ENCODE assay signal across 15 mouse cellular contexts in the genomic region with DNA sequence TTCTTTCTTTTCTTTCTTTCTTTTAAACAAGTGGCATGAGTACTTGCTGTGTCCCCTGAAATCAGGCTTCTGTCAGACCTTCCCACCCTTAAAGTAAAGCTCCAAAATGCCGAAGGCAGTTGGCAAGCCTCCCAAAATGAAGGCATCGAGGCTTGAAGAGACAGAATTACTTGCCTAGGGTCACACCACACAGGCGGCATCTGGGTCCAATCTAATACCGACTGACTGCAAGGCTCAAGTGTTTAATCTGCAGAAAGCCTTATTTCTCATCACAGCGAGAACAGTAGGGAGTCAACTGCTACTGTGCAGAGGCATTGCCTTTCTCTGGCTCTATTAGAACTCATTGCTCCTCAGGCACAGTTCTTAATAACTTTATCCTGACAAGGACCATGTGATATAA. TPM values are rescaled to one million over a fixed set of nuclear protein-coding genes. Genes with fewer than 3 reads are reported as not detected.
DNase-seq lines count a peak whose midpoint lies in the region; ATAC-seq and TF ChIP-seq lines count a peak whose summit lies in the region.
"Had no signal": no experiment of that assay in that cellular context is flagged by ENCODE, and none has a peak within 500 bp of the region (broad histone marks: within the 10 kb centered on the region; RNA-seq: fewer than 3 reads in every experiment).

No protein-coding gene starts in this region.

- no peak overlapping the region for H3K27ac ChIP-seq in forebrain, embryonic 15.5 days (replicated peaks)
- H3K27ac ChIP-seq in neural tube, embryonic 14.5 days (ENCODE audit: low read depth, low read length) = no peak overlapping the region
- no peak overlapping the region for H3K27ac ChIP-seq in layer of hippocampus, adult 2 months
- no peak overlapping the region for H3K27ac ChIP-seq in kidney, embryonic 15.5 days
- H3K27ac ChIP-seq: lung, embryonic 15.5 days had no signal

- peak; percentile 11 for DNase-seq in embryo, embryonic 10.5 days (ENCODE audit: low spot score)
- DNase-seq in embryo, embryonic 9.5 days (ENCODE audit: extremely low spot score) = no peak
- DNase-seq in left cerebral cortex, postnatal 4 days = peak; percentile 82
- DNase-seq in left cerebral cortex, adult 18-20 months (ENCODE audit: low spot score in 2 of 2) = no peak
- DNase-seq in layer of hippocampus, adult 2 months (ENCODE audit: low spot score in 2 of 2) = no peak
- DNase-seq: cerebellum, adult 9-11 months had no signal

- intact Hi-C loops in left cerebral cortex, postnatal 4 days (cut with DNase I) = no loop called here

- peak; percentile 41; the same call in 1 of the 2 replicates for ATAC-seq in forebrain, embryonic 15.5 days (replicated peaks)
- peak; percentile 72 for ATAC-seq in neural tube, embryonic 14.5 days (ENCODE audit: low read depth)
- no peak for ATAC-seq in kidney, embryonic 15.5 days (replicated peaks; ENCODE audit: low FRiP score)

- peaks cover 11% of the 10 kb centered on the region for H3K4me1 ChIP-seq in forebrain, embryonic 15.5 days
- no peaks in the 10 kb centered on the region; the same call in 1 of the 2 replicates for H3K4me1 ChIP-seq in neural tube, embryonic 14.5 days (ENCODE audit: control insufficient read depth, insufficient read depth, low read length)
- H3K4me1 ChIP-seq in kidney, embryonic 15.5 days = no peaks in the 10 kb centered on the region

- no peaks in the 10 kb centered on the region for H3K27me3 ChIP-seq in forebrain, embryonic 15.5 days
- H3K27me3 ChIP-seq in neural tube, embryonic 14.5 days (ENCODE audit: control insufficient read depth, insufficient read depth, low read length) = no peaks in the 10 kb centered on the region
- H3K27me3 ChIP-seq in kidney, embryonic 15.5 days = no peaks in the 10 kb centered on the region
- H3K27me3 ChIP-seq: lung, embryonic 15.5 days had no signal

- H3K36me3 ChIP-seq in forebrain, embryonic 15.5 days = no peaks in the 10 kb centered on the region
- H3K36me3 ChIP-seq in neural tube, embryonic 14.5 days (ENCODE audit: control insufficient read depth, insufficient read depth, low read length) = no peaks in the 10 kb centered on the region
- H3K36me3 ChIP-seq in kidney, embryonic 15.5 days = no peaks in the 10 kb centered on the region
- H3K36me3 ChIP-seq: lung, embryonic 15.5 days had no signal

- no peak for TF ChIP-seq CTCF in layer of hippocampus, adult 2 months (conservative IDR thresholded peaks at IDR 0.05)

- H3K9ac ChIP-seq in forebrain, embryonic 15.5 days (replicated peaks) = no peak overlapping the region
- no peak overlapping the region for H3K9ac ChIP-seq in neural tube, embryonic 14.5 days (replicated peaks; ENCODE audit: low read depth, low read length)
- no peak overlapping the region for H3K9ac ChIP-seq in kidney, embryonic 15.5 days
- H3K9ac ChIP-seq: lung, embryonic 15.5 days had no signal

- H3K4me3 ChIP-seq in forebrain, embryonic 15.5 days = no peak overlapping the region
- no peak overlapping the region for H3K4me3 ChIP-seq in neural tube, embryonic 14.5 days (ENCODE audit: low read depth, low read length)
- no peak overlapping the region for H3K4me3 ChIP-seq in layer of hippocampus, adult 2 months
- H3K4me3 ChIP-seq in kidney, embryonic 15.5 days (replicated peaks) = no peak overlapping the region
- H3K4me3 ChIP-seq: lung, embryonic 15.5 days had no signal

- WGBS in forebrain, embryonic 15.5 days = 18% methylated on average over 5 of the region's 5 CpGs
- 53% methylated on average over 5 of the region's 5 CpGs for WGBS in neural tube, embryonic 14.5 days
- 53% methylated on average over 5 of the region's 5 CpGs for WGBS in kidney, embryonic 15.5 days

- no peaks in the 10 kb centered on the region for H3K9me3 ChIP-seq in forebrain, embryonic 15.5 days
- no peaks in the 10 kb centered on the region for H3K9me3 ChIP-seq in neural tube, embryonic 14.5 days (ENCODE audit: control insufficient read depth, low read length)
- H3K9me3 ChIP-seq in kidney, embryonic 15.5 days (replicated peaks) = no peaks in the 10 kb centered on the region
- H3K9me3 ChIP-seq: lung, embryonic 15.5 days had no signal

- H3K4me2 ChIP-seq in forebrain, embryonic 15.5 days (replicated peaks) = no peak overlapping the region
- no peak overlapping the region for H3K4me2 ChIP-seq in neural tube, embryonic 14.5 days (ENCODE audit: low read depth, low read length)
- H3K4me2 ChIP-seq in kidney, embryonic 15.5 days = no peak overlapping the region
- H3K4me2 ChIP-seq: liver, embryonic 11.5 days; lung, embryonic 15.5 days had no signal

RNA-seq across cellular contexts. Expression of gene Ephb6, which starts 28.0 kb away (rescaled TPM):
- 100 to 1,000 TPM; 165 to 178 TPM for total RNA-seq in left cerebral cortex, postnatal 4 days (2021)
- 100 to 1,000 TPM; 115 to 119 TPM for total RNA-seq in left cerebral cortex, adult 18-20 months (2021)
- polyA plus RNA-seq in forebrain, embryonic 15.5 days (2015; fragmentation: Nextera tagmentation; extraction: Ambion mirVana) = 33.2 and 34.6 TPM in 2 replicates
- polyA plus RNA-seq in neural tube, embryonic 14.5 days (2014; fragmentation: Nextera tagmentation; extraction: Ambion mirVana) = 30.4 and 40.3 TPM in 2 replicates
- total RNA-seq in layer of hippocampus, adult 2 months (2021) = 10 to 100 TPM; 74.3 to 77.3 TPM
- 13.2 and 15.0 TPM in 2 replicates for polyA plus RNA-seq in kidney, embryonic 15.5 days (2015; fragmentation: Nextera tagmentation; extraction: Ambion mirVana)

RNA-seq across cellular contexts. Expression of gene Prss2, which starts 55.7 kb away (rescaled TPM):
- not detected for total RNA-seq in left cerebral cortex, postnatal 4 days (2021)
- total RNA-seq in left cerebral cortex, adult 18-20 months (2021) = not detected
- not detected in 2 replicates for polyA plus RNA-seq in forebrain, embryonic 15.5 days (2015; fragmentation: Nextera tagmentation; extraction: Ambion mirVana)
- polyA plus RNA-seq in neural tube, embryonic 14.5 days (2014; fragmentation: Nextera tagmentation; extraction: Ambion mirVana) = not detected in 2 replicates
- not detected for total RNA-seq in layer of hippocampus, adult 2 months (2021)
- not detected in 2 replicates for polyA plus RNA-seq in kidney, embryonic 15.5 days (2015; fragmentation: Nextera tagmentation; extraction: Ambion mirVana)
- total RNA-seq: adrenal gland, adult 18-20 months; granulocyte monocyte progenitor cell, adult 5-6 weeks; left cerebral cortex, adult 8-10 months; megakaryocyte progenitor cell, adult 5-6 weeks had no signal
- polyA plus RNA-seq: lung, embryonic 15.5 days had no signal

RNA-seq across cellular contexts. Expression of gene Trpv6, which starts 58.9 kb away (rescaled TPM):
- total RNA-seq in left cerebral cortex, postnatal 4 days (2021) = under 1 TPM in 1 of 2 experiments, not detected in 1; 0.20 TPM
- total RNA-seq in left cerebral cortex, adult 18-20 months (2021) = 1 to 10 TPM; 2.0 to 2.3 TPM
- polyA plus RNA-seq in forebrain, embryonic 15.5 days (2015; fragmentation: Nextera tagmentation; extraction: Ambion mirVana) = 0.46 and 0.52 TPM in 2 replicates
- 1.0 and 1.4 TPM in 2 replicates for polyA plus RNA-seq in neural tube, embryonic 14.5 days (2014; fragmentation: Nextera tagmentation; extraction: Ambion mirVana)
- under 1 TPM; 0.61 to 0.83 TPM for total RNA-seq in layer of hippocampus, adult 2 months (2021)
- polyA plus RNA-seq in kidney, embryonic 15.5 days (2015; fragmentation: Nextera tagmentation; extraction: Ambion mirVana) = 3.8 and 4.7 TPM in 2 replicates
- total RNA-seq: adrenal gland, adult 18-20 months; granulocyte monocyte progenitor cell, adult 5-6 weeks; megakaryocyte progenitor cell, adult 5-6 weeks had no signal

Comparison
In these comparisons a context has a peak if more than half of its experiments do, and no peak if none do; other contexts are left out.
1. DNase-seq: peak in embryo, embryonic 10.5 days (single experiment) and left cerebral cortex, postnatal 4 days (single experiment); none in embryo, embryonic 9.5 days (single experiment), left cerebral cortex, adult 18-20 months (0 of 2) and layer of hippocampus, adult 2 months (0 of 2).